Mouse (Mus musculus): ENCODE measurements around the gene Gcc2. TPM values are rescaled to one million over a fixed set of nuclear protein-coding genes. Genes with fewer than 3 reads are reported as not detected.

Gcc2 gene
- polyA plus RNA-seq, 1 experiment from 2014 or later, result 27.2 TPM

GRCm38 (mm10) chr10:58351670-58352069 lies 96.4 kb downstream of the Gcc2 start:
- Histone ChIP-seq H3K4me2 (no peak overlapping the region), H3K4me3 (replicated peaks) (no peak overlapping the region), H3K9ac (no peak overlapping the region), H3K27ac (0 out of 2 replicates have a peak overlapping the region, but pooled peaks have one; percentile 31), H3K27me3 (no peaks in the 10 kb centered on the region), H3K4me1 (replicated peaks) (peaks cover 54% of the 10 kb centered on the region), H3K9me3 (replicated peaks) (no peaks in the 10 kb centered on the region), H3K36me3 (no peaks in the 10 kb centered on the region)
- ATAC-seq (ENCODE audit: low read depth), result no peak
- DNase-seq, result no peak
- WGBS (ENCODE audit: insufficient replicate concordance), result 29% methylated on average over 2 of the region's 2 CpGs

GRCm38 (mm10) chr10:58352364-58352763 lies 97.1 kb downstream of the Gcc2 start:
- H3K9ac ChIP-seq, result no peak overlapping the region
- no peak overlapping the region for H3K27ac ChIP-seq
- H3K27me3 ChIP-seq, result no peaks in the 10 kb centered on the region
- H3K4me2 ChIP-seq, result no peak overlapping the region
- ATAC-seq (ENCODE audit: low read depth), result no peak
- no peaks in the 10 kb centered on the region for H3K9me3 ChIP-seq (replicated peaks)
- no peaks in the 10 kb centered on the region for H3K36me3 ChIP-seq
- no peak overlapping the region for H3K4me3 ChIP-seq (replicated peaks)
- 56% methylated on average over 3 of the region's 3 CpGs for WGBS (ENCODE audit: insufficient replicate concordance)
- no peak for DNase-seq
- H3K4me1 ChIP-seq (replicated peaks), result peaks cover 54% of the 10 kb centered on the region

- WGBS (ENCODE audit: insufficient replicate concordance), result 3% methylated on average over 3 of the region's 3 CpGs
- H3K4me3 ChIP-seq (replicated peaks), result no peak overlapping the region
- DNase-seq (no peak), ATAC-seq (ENCODE audit: low read depth) (peak; percentile 86)
- H3K4me2 ChIP-seq, result peak overlapping the region; percentile 19
- H3K27ac ChIP-seq, result peak overlapping the region; percentile 15
- no peaks in the 10 kb centered on the region for H3K27me3 ChIP-seq
- no peak overlapping the region for H3K9ac ChIP-seq
- no peaks in the 10 kb centered on the region for H3K9me3 ChIP-seq (replicated peaks)
- H3K4me1 ChIP-seq (replicated peaks), result peaks cover 57% of the 10 kb centered on the region
- H3K36me3 ChIP-seq, result no peaks in the 10 kb centered on the region
Measured at GRCm38 (mm10) chr10:58354561-58354960, 99.3 kb downstream of the Gcc2 start.

Other genes starting within 250 kb of the Gcc2 start
- not detected in 2 replicates for gene AW822073, start 30.6 kb upstream of the Gcc2 start, polyA plus RNA-seq (2015; fragmentation: Nextera tagmentation; extraction: Ambion mirVana)
- not detected in 2 replicates for gene Duxf3, start 22.8 kb upstream of the Gcc2 start, polyA plus RNA-seq (2015; fragmentation: Nextera tagmentation; extraction: Ambion mirVana)
- gene Gm4981, start 18.8 kb upstream of the Gcc2 start, polyA plus RNA-seq (2015; fragmentation: Nextera tagmentation; extraction: Ambion mirVana), result not detected in 2 replicates
- 107 and 118 TPM in 2 replicates for gene Lims1, start 68.0 kb downstream of the Gcc2 start, polyA plus RNA-seq (2015; fragmentation: Nextera tagmentation; extraction: Ambion mirVana)
- gene Ranbp2, start 191.4 kb downstream of the Gcc2 start, polyA plus RNA-seq (2015; fragmentation: Nextera tagmentation; extraction: Ambion mirVana), result 20.4 and 27.8 TPM in 2 replicates
- gene Ccdc138, start 242.5 kb downstream of the Gcc2 start, polyA plus RNA-seq (2015; fragmentation: Nextera tagmentation; extraction: Ambion mirVana), result 3.0 and 3.3 TPM in 2 replicates